Mouse (Mus musculus): ENCODE measurements around the gene Slc39a9. TPM values are rescaled to one million over a fixed set of nuclear protein-coding genes. Genes with fewer than 3 reads are reported as not detected.

Slc39a9 gene
- polyA plus RNA-seq, 1 experiment from 2014 or later: 26.1 TPM

DNA sequence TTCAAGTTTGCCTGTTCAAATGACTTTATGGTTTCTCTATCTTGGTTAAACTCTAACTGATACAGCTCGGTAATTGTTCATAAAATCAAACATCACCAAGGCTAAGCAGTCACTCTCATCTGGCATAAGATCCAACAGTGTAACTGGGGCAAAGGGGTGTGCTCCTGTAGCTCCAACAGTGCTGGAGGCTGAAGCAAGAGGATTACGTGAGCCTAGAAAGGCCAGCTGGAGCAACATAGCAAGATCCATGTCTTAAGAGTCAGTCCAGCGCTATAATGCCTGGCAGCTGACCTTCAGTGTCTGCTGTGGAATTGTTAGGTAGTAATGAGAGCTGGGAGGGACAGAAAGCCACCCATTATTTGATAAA lies 11.0 kb downstream of the Slc39a9 start:
- H3K36me3 ChIP-seq: 0 out of 2 replicates have a peak, but pooled peaks cover 5% of the 10 kb centered on the region
- H3K9me3 ChIP-seq: no peaks in the 10 kb centered on the region
- H3K27ac ChIP-seq: no peak overlapping the region
- ATAC-seq (ENCODE audit: insufficient number of reproducible peaks, insufficient read depth, low FRiP score, low TSS enrichment, low read depth): no peak
- H3K4me1 ChIP-seq (replicated peaks): no peaks in the 10 kb centered on the region
- no peak overlapping the region for H3K4me3 ChIP-seq (replicated peaks)
- no peaks in the 10 kb centered on the region for H3K27me3 ChIP-seq
- 90% methylated on average over 3 of the region's 3 CpGs for WGBS
- no peak overlapping the region for H3K9ac ChIP-seq (replicated peaks)
- H3K4me2 ChIP-seq: no peak overlapping the region

DNA sequence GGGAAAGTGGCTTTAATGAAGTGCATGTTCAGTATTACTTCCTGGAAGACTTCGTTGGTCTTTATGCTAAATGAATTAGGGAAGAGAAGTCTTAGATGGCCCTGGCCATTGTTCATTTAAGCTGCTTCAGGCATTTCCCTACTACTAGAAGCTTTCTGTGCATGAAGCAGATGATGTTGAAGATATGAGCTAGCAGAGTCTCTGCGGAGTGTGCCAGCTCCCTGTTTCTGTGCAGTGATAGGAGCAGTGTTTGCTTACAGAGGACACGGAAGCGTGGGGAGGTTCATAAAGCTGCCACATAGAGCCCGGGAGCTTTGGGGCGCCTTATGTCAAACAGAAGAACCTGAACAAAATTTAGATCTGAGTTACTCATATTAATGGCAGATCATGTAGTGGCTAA lies 15.0 kb downstream of the Slc39a9 start:
- Histone ChIP-seq H3K27me3 (no peaks in the 10 kb centered on the region), H3K9ac (replicated peaks) (no peak overlapping the region), H3K4me3 (replicated peaks) (no peak overlapping the region), H3K9me3 (no peaks in the 10 kb centered on the region), H3K36me3 (peaks cover 14% of the 10 kb centered on the region), H3K4me2 (no peak overlapping the region), H3K27ac (no peak overlapping the region), H3K4me1 (replicated peaks) (no peaks in the 10 kb centered on the region)
- no peak for ATAC-seq (ENCODE audit: insufficient number of reproducible peaks, insufficient read depth, low FRiP score, low TSS enrichment, low read depth)
- WGBS: 89% methylated on average over 6 of the region's 6 CpGs

DNA sequence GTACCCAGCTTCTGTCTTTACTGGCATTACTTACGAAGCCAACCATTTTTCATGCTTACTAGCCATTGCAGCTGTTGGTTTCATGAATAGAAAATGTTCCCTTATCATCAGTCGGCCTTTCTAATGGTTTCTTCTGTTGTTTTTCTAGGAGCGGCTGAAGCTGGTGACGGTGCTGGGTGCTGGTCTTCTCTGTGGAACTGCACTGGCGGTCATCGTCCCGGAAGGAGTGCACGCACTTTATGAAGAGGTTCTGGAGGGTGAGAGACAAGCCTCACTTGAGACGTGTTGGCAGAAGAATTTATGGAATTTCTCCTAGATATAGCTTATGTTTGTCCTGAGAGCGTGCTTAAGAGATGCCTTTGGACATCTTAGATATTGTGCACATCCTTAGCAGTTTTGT lies 18.6 kb downstream of the Slc39a9 start:
- Histone ChIP-seq H3K36me3 (peaks cover 38% of the 10 kb centered on the region), H3K4me3 (replicated peaks) (no peak overlapping the region), H3K9ac (replicated peaks) (no peak overlapping the region), H3K27me3 (no peaks in the 10 kb centered on the region), H3K9me3 (no peaks in the 10 kb centered on the region), H3K4me1 (replicated peaks) (no peaks in the 10 kb centered on the region), H3K27ac (no peak overlapping the region), H3K4me2 (no peak overlapping the region)
- ATAC-seq (ENCODE audit: insufficient number of reproducible peaks, insufficient read depth, low FRiP score, low TSS enrichment, low read depth): no peak
- 93% methylated on average over 10 of the region's 10 CpGs for WGBS

DNA sequence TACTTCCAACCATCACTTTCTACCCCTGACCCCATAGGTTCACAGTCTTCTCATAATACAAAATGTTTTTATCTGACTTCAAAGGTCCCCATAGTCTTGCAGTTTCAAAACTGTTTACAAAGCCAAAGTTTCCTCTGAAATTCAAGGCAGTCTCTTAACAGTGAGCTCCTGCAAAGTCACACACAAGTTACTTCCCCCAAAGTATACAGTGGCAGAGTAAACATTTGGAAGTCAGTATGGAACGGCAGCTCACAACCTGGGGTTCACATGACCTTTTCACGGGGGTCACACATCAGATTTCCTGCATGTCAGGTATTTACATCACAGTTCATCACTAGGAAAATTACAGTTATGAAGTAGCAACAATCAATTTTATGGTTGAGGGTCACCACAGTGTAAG lies 20.3 kb downstream of the Slc39a9 start:
- Histone ChIP-seq H3K9me3 (no peaks in the 10 kb centered on the region), H3K27me3 (no peaks in the 10 kb centered on the region), H3K27ac (no peak overlapping the region), H3K4me1 (replicated peaks) (no peaks in the 10 kb centered on the region), H3K4me2 (no peak overlapping the region), H3K4me3 (replicated peaks) (no peak overlapping the region), H3K36me3 (peaks cover 48% of the 10 kb centered on the region), H3K9ac (replicated peaks) (no peak overlapping the region)
- WGBS: 80% methylated on average over 2 of the region's 2 CpGs
- ATAC-seq (ENCODE audit: insufficient number of reproducible peaks, insufficient read depth, low FRiP score, low TSS enrichment, low read depth): no peak

DNA sequence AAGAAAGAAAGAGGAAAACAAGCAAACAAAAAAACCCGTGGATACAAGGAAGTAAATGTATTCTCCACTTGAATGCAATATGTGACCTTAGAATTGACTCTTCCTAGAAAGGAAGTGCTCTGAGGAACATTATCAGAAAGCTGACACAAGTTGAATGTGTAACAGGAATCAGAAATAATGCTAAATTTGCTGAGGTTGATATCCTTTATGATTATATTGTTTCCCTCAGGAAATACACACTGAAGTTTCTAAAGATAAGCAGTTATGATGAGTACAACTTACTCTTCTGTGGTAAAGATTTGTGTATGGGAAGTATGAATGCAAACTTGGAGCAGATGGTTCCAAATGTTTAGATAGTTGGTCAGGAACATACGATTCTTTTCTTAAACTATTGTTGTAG lies 24.7 kb downstream of the Slc39a9 start:
- H3K9ac ChIP-seq (replicated peaks): no peak overlapping the region
- H3K27me3 ChIP-seq: no peaks in the 10 kb centered on the region
- H3K36me3 ChIP-seq: peaks cover 49% of the 10 kb centered on the region
- no peaks in the 10 kb centered on the region for H3K9me3 ChIP-seq
- no peak for ATAC-seq (ENCODE audit: insufficient number of reproducible peaks, insufficient read depth, low FRiP score, low TSS enrichment, low read depth)
- H3K4me1 ChIP-seq (replicated peaks): no peaks in the 10 kb centered on the region
- 85% methylated on average over 2 of the region's 2 CpGs for WGBS
- no peak overlapping the region for H3K4me2 ChIP-seq
- H3K4me3 ChIP-seq (replicated peaks): no peak overlapping the region
- no peak overlapping the region for H3K27ac ChIP-seq

DNA sequence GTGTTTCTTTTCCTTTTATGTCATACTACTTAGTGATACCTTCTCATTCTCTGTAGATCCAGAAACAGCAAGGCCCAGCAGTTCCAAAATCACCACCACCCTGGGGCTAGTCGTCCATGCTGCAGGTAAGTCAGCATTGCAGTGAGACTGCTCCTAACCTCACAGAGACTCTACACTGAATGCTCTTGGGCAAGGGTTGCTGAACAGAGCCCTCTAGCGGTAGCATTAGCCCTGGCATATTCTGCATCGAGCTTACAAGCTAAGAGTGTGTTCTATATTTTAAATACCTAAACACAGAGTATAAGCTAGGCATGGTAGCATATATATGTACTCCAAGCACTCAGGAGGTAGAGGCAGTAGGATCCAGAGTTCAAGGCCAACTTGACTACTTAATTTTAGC lies 29.5 kb downstream of the Slc39a9 start:
- Histone ChIP-seq H3K4me3 (replicated peaks) (no peak overlapping the region), H3K4me1 (replicated peaks) (no peaks in the 10 kb centered on the region), H3K9me3 (no peaks in the 10 kb centered on the region), H3K4me2 (no peak overlapping the region), H3K9ac (replicated peaks) (no peak overlapping the region), H3K27me3 (no peaks in the 10 kb centered on the region), H3K27ac (no peak overlapping the region), H3K36me3 (peaks cover 56% of the 10 kb centered on the region)
- no peak for ATAC-seq (ENCODE audit: insufficient number of reproducible peaks, insufficient read depth, low FRiP score, low TSS enrichment, low read depth)
- WGBS: 30% methylated on average over 3 of the region's 3 CpGs

DNA sequence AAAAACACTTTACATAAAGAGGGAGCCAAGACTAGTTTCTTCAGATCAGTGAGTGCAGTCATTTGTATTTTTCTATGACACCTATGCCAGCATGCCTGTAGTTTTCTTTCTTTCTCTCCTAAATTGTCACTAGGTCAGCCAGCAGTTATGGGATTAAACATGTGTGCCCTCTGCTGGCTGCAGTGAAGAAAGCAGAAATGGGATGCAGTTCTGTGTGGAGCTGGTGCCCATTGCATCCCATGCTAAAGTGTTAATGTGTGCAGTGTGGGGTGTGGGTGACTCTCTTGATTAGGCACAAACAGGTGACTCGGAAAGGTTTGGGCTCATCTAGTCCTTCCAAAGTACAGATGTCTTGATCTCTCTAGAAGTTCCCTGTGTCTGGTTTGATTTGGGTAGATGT lies 37.7 kb downstream of the Slc39a9 start:
- H3K36me3 ChIP-seq: peaks cover 29% of the 10 kb centered on the region
- no peak overlapping the region for H3K4me3 ChIP-seq (replicated peaks)
- H3K27ac ChIP-seq: no peak overlapping the region
- no peak overlapping the region for H3K4me2 ChIP-seq
- H3K9me3 ChIP-seq: no peaks in the 10 kb centered on the region
- WGBS: 82% methylated on average over 1 of the region's 1 CpGs
- H3K9ac ChIP-seq (replicated peaks): no peak overlapping the region
- no peaks in the 10 kb centered on the region for H3K4me1 ChIP-seq (replicated peaks)
- H3K27me3 ChIP-seq: no peaks in the 10 kb centered on the region
- ATAC-seq (ENCODE audit: insufficient number of reproducible peaks, insufficient read depth, low FRiP score, low TSS enrichment, low read depth): no peak

DNA sequence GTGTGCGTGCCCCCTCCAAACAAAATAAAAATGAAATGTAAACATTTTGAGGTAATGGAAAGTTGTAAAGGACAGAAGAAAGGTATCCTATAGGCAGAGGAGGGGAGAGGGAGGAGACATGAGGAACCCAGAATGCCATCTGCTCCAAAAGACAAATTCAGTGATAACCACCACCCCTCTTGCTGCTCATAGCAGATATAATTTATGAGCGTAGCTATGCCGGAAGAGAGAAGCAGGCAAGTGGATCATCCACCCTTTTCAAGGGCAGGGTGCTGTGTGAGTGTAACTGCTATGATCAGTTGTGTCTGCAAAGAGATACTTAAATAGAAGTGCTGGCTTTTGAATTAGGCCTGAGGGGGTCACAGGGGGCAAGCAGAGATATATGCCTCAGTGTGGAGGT lies 39.9 kb downstream of the Slc39a9 start:
- WGBS: 90% methylated on average over 3 of the region's 3 CpGs
- H3K4me1 ChIP-seq (replicated peaks): no peaks in the 10 kb centered on the region
- H3K36me3 ChIP-seq: peaks cover 15% of the 10 kb centered on the region; the same call in 1 of the 2 replicates
- H3K9me3 ChIP-seq: no peaks in the 10 kb centered on the region
- no peak overlapping the region for H3K9ac ChIP-seq (replicated peaks)
- peaks cover 5% of the 10 kb centered on the region; the same call in 1 of the 2 replicates for H3K27me3 ChIP-seq
- no peak for ATAC-seq (ENCODE audit: insufficient number of reproducible peaks, insufficient read depth, low FRiP score, low TSS enrichment, low read depth)
- H3K27ac ChIP-seq: no peak overlapping the region
- no peak overlapping the region for H3K4me3 ChIP-seq (replicated peaks)
- H3K4me2 ChIP-seq: no peak overlapping the region

DNA sequence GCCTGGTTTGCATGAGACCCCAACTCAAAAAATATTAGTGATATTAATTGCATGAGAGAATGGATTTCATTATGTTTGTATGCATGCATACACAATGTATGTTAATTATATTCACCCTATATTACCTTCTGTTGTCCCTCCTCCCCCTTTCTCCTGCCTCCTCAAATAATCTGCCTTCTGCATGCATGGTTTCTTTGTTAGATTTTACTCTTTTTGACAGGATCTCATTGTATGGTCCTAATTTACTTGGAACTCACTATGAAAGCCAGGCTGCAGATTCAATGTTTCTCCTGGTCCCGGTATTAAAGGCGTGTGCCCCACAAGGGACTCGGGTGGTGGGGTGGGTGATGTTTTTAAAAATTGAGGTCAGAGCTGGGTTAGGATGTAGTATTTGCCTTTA lies 40.6 kb downstream of the Slc39a9 start:
- 95% methylated on average over 3 of the region's 3 CpGs for WGBS
- no peak overlapping the region for H3K4me2 ChIP-seq
- H3K36me3 ChIP-seq: peaks cover 14% of the 10 kb centered on the region; the same call in 1 of the 2 replicates
- no peak overlapping the region for H3K4me3 ChIP-seq (replicated peaks)
- no peaks in the 10 kb centered on the region for H3K9me3 ChIP-seq
- ATAC-seq (ENCODE audit: insufficient number of reproducible peaks, insufficient read depth, low FRiP score, low TSS enrichment, low read depth): no peak
- no peaks in the 10 kb centered on the region for H3K4me1 ChIP-seq (replicated peaks)
- H3K9ac ChIP-seq (replicated peaks): no peak overlapping the region
- no peak overlapping the region for H3K27ac ChIP-seq
- H3K27me3 ChIP-seq: peaks cover 5% of the 10 kb centered on the region; the same call in 1 of the 2 replicates

DNA sequence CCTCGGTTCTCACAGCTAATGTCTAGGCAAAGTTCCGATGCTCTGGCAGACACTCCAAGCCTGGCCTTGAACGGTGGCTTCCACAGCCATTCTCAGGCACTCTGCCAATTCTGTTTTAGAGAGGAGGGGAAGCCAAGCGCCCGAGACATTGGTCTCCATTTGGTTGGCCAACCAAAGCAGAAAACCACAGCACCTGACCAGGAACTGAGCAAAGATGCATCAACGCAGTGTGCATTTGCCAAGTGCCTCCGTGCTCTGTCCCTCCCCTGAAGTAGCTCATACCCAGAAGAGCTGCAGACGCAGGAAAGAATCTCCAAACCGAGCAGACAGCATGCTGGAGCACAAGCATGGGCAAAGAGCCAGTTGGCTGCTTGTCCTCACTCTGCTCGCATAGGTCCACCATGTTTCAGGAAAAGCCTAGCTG lies 44.1 kb downstream of the Slc39a9 start:
- Histone ChIP-seq H3K4me2 (no peak overlapping the region), H3K4me1 (replicated peaks) (peaks cover 13% of the 10 kb centered on the region), H3K9me3 (no peaks in the 10 kb centered on the region), H3K9ac (replicated peaks) (no peak overlapping the region), H3K4me3 (replicated peaks) (no peak overlapping the region), H3K27me3 (peaks cover 38% of the 10 kb centered on the region), H3K27ac (no peak overlapping the region), H3K36me3 (no peaks in the 10 kb centered on the region)
- no peak for ATAC-seq (ENCODE audit: insufficient number of reproducible peaks, insufficient read depth, low FRiP score, low TSS enrichment, low read depth)
- 82% methylated on average over 10 of the region's 10 CpGs for WGBS

DNA sequence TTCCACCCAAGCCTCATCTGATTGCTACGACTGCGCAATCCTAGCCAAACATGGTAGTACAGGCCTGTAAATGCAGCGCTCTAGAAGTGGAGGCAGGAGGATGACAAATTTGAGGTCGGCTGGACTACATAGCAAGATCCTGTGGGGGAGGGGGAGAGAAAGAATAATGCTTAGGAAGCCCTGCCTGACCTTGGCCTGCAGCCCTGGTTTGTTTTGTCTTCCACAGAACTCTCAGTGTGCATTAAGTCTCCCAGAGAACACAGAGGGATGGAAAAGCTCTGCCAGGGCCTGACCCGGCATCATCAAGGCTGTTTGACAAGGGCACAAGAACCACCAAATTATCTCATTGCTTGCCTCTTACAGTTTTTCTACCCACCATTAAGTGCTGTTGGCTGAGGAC lies 46.0 kb downstream of the Slc39a9 start:
- H3K36me3 ChIP-seq: no peaks in the 10 kb centered on the region
- ATAC-seq (ENCODE audit: insufficient number of reproducible peaks, insufficient read depth, low FRiP score, low TSS enrichment, low read depth): no peak
- no peak overlapping the region for H3K27ac ChIP-seq
- no peak overlapping the region for H3K4me2 ChIP-seq
- H3K4me1 ChIP-seq (replicated peaks): peaks cover 16% of the 10 kb centered on the region
- no peak overlapping the region for H3K4me3 ChIP-seq (replicated peaks)
- H3K27me3 ChIP-seq: peaks cover 57% of the 10 kb centered on the region
- WGBS: 69% methylated on average over 5 of the region's 5 CpGs
- H3K9ac ChIP-seq (replicated peaks): no peak overlapping the region
- no peaks in the 10 kb centered on the region for H3K9me3 ChIP-seq

DNA sequence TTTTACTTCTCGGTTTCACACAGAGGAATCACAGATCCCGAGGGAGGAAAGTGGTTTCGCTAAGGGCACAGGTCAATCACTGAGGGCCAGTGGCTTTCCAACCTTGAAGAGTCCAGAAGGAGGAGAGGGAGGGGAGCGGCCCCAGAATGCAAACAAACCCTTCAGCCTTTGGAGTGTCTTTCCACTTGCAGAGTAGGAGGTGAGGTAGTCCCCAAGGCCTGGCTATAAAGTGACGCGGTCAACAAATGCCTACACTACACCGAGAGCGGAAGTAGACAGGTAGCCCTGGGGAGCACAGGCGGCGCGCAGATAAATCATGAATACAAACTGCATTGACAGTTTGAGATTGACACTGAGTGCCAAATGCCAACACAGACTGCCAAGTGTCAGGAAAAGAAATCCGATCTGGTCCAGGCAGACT lies 48.0 kb downstream of the Slc39a9 start:
- peaks cover 69% of the 10 kb centered on the region for H3K27me3 ChIP-seq
- peak overlapping the region; percentile 41 for H3K4me3 ChIP-seq (replicated peaks)
- no peak overlapping the region for H3K9ac ChIP-seq (replicated peaks)
- ATAC-seq (ENCODE audit: insufficient number of reproducible peaks, insufficient read depth, low FRiP score, low TSS enrichment, low read depth): no peak
- H3K36me3 ChIP-seq: no peaks in the 10 kb centered on the region
- peaks cover 16% of the 10 kb centered on the region for H3K4me1 ChIP-seq (replicated peaks)
- 11% methylated on average over 12 of the region's 12 CpGs for WGBS
- H3K4me2 ChIP-seq: peak overlapping the region; percentile 68
- H3K9me3 ChIP-seq: no peaks in the 10 kb centered on the region
- H3K27ac ChIP-seq: no peak overlapping the region

Measured in limb, embryonic 12.5 days (tissue).